Mouse (Mus musculus): ENCODE measurements around the gene Pigl.

The Pigl gene

DNA sequence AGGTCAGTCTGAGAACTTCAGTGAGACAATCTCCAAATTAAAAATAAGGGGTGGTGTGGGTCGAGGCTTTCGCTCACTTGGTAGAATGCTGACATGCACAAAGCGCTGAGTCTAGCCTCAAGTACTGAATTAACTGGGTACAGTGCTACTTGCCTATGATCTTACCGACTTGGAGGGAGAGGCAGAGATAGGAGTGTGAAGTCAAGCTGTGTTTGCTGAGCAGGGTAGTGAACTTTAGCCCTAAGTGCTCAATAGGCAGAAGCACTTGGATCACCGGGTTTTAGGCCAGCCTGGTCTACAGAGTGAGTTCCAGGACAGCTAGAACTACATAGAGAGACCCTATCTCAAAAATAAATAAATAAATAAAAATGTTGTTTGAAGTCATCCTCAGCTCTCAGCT, 98.9 kb downstream of the Pigl start:
- DNase-seq (ENCODE audit: low spot score in 2 of 2), result no peak

DNA sequence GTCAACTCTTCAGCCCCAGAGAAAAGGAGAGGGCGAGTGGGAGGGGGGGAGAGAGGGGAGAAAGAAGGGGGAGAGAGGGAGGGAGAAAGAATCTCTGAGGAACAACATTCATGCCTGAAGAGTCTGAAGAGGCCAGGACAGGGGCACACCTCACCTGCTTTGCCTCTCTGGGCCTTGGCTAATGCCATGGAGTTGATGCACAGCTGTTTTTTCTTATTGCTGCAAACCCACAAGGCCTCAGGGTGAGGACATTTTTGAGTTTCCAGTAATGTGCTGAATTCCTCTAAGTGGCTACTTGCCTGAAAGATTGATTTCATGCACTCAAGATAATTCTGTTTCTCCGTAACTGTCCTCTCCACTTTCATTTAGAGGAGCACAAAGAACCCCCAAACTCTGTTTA, 99.9 kb downstream of the Pigl start:
- DNase-seq (ENCODE audit: low spot score in 2 of 2), result no peak

GRCm38 (mm10) chr11:62558961-62559646, 100.8 kb downstream of the Pigl start:
- no peak for DNase-seq (ENCODE audit: low spot score in 2 of 2)

GRCm38 (mm10) chr11:62560463-62561016, 102.3 kb downstream of the Pigl start:
- no peak for DNase-seq (ENCODE audit: low spot score in 2 of 2)

- no peak for DNase-seq (ENCODE audit: low spot score in 2 of 2)
Measured at GRCm38 (mm10) chr11:62563590-62563989, 105.3 kb downstream of the Pigl start.
